Mouse (Mus musculus) heart, embryonic 11.5 days (tissue): ENCODE data around the gene Hoxd3. TPM values are rescaled to one million over a fixed set of nuclear protein-coding genes. Genes with fewer than 3 reads are reported as not detected.

Source experiments
- ATAC-seq: fragments of 200-750 bp; cut with Nextera tagmentation; replicated peaks from 2 replicates; pipeline ENCODE4 v1.8.0; 2017; ENCODE audit warnings: moderate library complexity; ENCODE audit not compliant: insufficient number of reproducible peaks, low FRiP score, low TSS enrichment
- H3K27ac ChIP-seq: fragments of 300-500 bp; sonication (generic); 2 replicates; pipeline ENCODE4 v1.5.1; 2014; ENCODE audit warnings: mild to moderate bottlenecking, low read depth, low read length
- H3K27me3 ChIP-seq: fragments of 300-500 bp; sonication (generic); 2 replicates; pipeline ENCODE4 v1.6.1; 2014; ENCODE audit warnings: mild to moderate bottlenecking, low read length, mixed read lengths; ENCODE audit not compliant: control insufficient read depth, insufficient read depth
- H3K36me3 ChIP-seq: fragments of 300-500 bp; sonication (generic); 2 replicates; pipeline ENCODE4 v1.6.1; 2014; ENCODE audit warnings: mild to moderate bottlenecking, low read length, moderate library complexity, mixed read lengths; ENCODE audit not compliant: control insufficient read depth, insufficient read depth
- H3K4me1 ChIP-seq: fragments of 300-500 bp; sonication (generic); 2 replicates; pipeline ENCODE4 v1.6.1; 2014; ENCODE audit warnings: low read length; ENCODE audit not compliant: control insufficient read depth, insufficient read depth
- H3K4me2 ChIP-seq: fragments of 300-500 bp; sonication (generic); 2 replicates; pipeline ENCODE4 v1.6.1; 2014; ENCODE audit warnings: mild to moderate bottlenecking, moderate library complexity
- H3K4me3 ChIP-seq: fragments of 300-500 bp; sonication (generic); 2 replicates; pipeline ENCODE4 v1.5.1; 2014; ENCODE audit warnings: low read depth, low read length
- H3K9ac ChIP-seq: fragments of 300-500 bp; sonication (generic); 2 replicates; pipeline ENCODE4 v1.6.1; 2014; ENCODE audit warnings: mild to moderate bottlenecking, low read depth, low read length, moderate library complexity
- H3K9me3 ChIP-seq: fragments of 300-500 bp; sonication (generic); replicated peaks from 2 replicates; pipeline ENCODE4 v1.6.1; 2016; ENCODE audit warnings: low read length; ENCODE audit not compliant: control insufficient read depth
- WGBS: fragments of 180-500 bp; shearing (Covaris S2); extraction: QIAGEN DNeasy Blood & Tissue Kit; methylation state at CpG from one replicate; pipeline ENCODE4 v1.1.7; 2014; ENCODE audit not compliant: insufficient replicate concordance; 5-methylcytosine and 5-hydroxymethylcytosine counted together
- microRNA counts: library from miRNA; unstranded; fragments of <30 nt; microRNA quantifications from one replicate; lab custom pipeline; 2015
- microRNA-seq: library from miRNA; unstranded; fragments of <30 nt; microRNA quantifications from one replicate; pipeline ENCODE4, GENCODE M21; 2016; ENCODE audit warnings: borderline number of aligned reads
- polyA plus RNA-seq: library from polyadenylated mRNA; unstranded; fragments of >200 nt; fragmentation: Nextera tagmentation; extraction: Ambion mirVana; gene quantifications from 2 replicates; pipeline ENCODE4 v1.2.1, GENCODE M21; 2014

Gene Hoxd3
- polyA plus RNA-seq, 1 experiment from 2014 or later, result 3.1 TPM

DNA sequence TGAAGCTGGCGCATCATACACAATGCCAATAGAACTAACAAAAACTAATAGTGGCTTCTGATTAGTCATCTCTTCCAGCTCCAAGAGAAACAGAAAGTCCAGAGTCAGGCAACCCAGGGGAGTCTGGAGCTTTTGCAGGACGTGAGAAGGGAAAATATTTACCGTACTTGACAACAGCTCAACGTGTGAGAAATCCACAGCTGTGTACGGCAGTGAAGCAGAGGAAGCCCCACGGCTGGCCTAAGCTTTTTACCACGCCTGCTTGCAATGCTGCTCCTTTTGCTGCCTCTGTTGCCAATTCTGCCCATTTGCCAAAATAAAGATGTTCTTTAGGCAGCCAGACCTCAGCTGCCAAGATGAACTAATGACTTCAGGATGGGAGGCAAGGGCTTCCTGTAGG is 83.8 kb downstream of the Hoxd3 start:
- no peak overlapping the region for H3K4me2 ChIP-seq
- no peak overlapping the region for H3K4me3 ChIP-seq
- no peaks in the 10 kb centered on the region for H3K36me3 ChIP-seq
- H3K9me3 ChIP-seq, result no peaks in the 10 kb centered on the region
- ATAC-seq, result no peak
- H3K27me3 ChIP-seq, result no peaks in the 10 kb centered on the region
- 44% methylated on average over 7 of the region's 7 CpGs for WGBS
- H3K9ac ChIP-seq, result no peak overlapping the region
- H3K27ac ChIP-seq, result no peak overlapping the region
- H3K4me1 ChIP-seq, result no peaks in the 10 kb centered on the region

MicroRNAs within 50 kb of the gene (microRNA counts, 519-probe panel; counts per million panel counts)
- 32.2 counts per million for microRNA mmu-miR-10b (lab: Ali Mortazavi, UCI)

Small RNAs within 50 kb of the gene (microRNA-seq; reads per million reads assigned to microRNA genes)
- gene Gm44463 (not detected), gene Mir10b (977 reads per million, percentile 84 among the genes with 10 or more reads in this experiment)

Other genes with a start within 250 kb of the Hoxd3 start
- 23.1 and 31.7 TPM in 2 replicates for gene Lnpk, start 132.5 kb upstream of the Hoxd3 start, polyA plus RNA-seq
- not detected in 2 replicates for gene Evx2, start 52.4 kb upstream of the Hoxd3 start, polyA plus RNA-seq
- not detected in 2 replicates for gene Hoxd13, start 43.6 kb upstream of the Hoxd3 start, polyA plus RNA-seq
- gene Hoxd12, start 36.9 kb upstream of the Hoxd3 start, polyA plus RNA-seq, result not detected in 2 replicates
- not detected in 2 replicates for gene Hoxd11, start 32.4 kb upstream of the Hoxd3 start, polyA plus RNA-seq
- 0.11 TPM in 1 of 2 replicates, not detected in the other for gene Hoxd10, start 20.0 kb upstream of the Hoxd3 start, polyA plus RNA-seq
- gene Hoxd9, start 14.2 kb upstream of the Hoxd3 start, polyA plus RNA-seq, result 0.13 TPM in 1 of 2 replicates, not detected in the other
- 0.27 and 0.30 TPM in 2 replicates for gene Hoxd8, start 7.3 kb upstream of the Hoxd3 start, polyA plus RNA-seq
- not detected in 2 replicates for gene Hoxd4, start within 50 bp of the Hoxd3 start, polyA plus RNA-seq
- 0.10 TPM in 1 of 2 replicates, not detected in the other for gene Gm28230, start 14.8 kb downstream of the Hoxd3 start, polyA plus RNA-seq
- gene Hoxd1, start 51.1 kb downstream of the Hoxd3 start, polyA plus RNA-seq, result 0.20 TPM in 1 of 2 replicates, not detected in the other
- gene Mtx2, start 113.9 kb downstream of the Hoxd3 start, polyA plus RNA-seq, result 164 and 166 TPM in 2 replicates